Mouse (Mus musculus) bone marrow, adult 2 months (tissue): ENCODE measurements around the gene Kctd17.

Experiments
- CTCF ChIP-seq: fragments of 200-500 bp; IDR thresholded peaks from 2 replicates; pipeline ENCODE4 v1.5.1; 2011; ENCODE audit warnings: low read length, control low read depth; ENCODE audit not compliant: control insufficient read depth, insufficient read depth
- POLR2A ChIP-seq: fragments of 200-500 bp; IDR thresholded peaks from 2 replicates; pipeline ENCODE4 v1.6.1; 2011; ENCODE audit warnings: low read depth, mild to moderate bottlenecking, control low read depth, low read length, borderline replicate concordance; ENCODE audit not compliant: control insufficient read depth

GRCm38 (mm10) chr15:78473442-78473841 lies 45.1 kb downstream of the Kctd17 start:
- TF ChIP-seq CTCF (no peak), POLR2A (no peak)
